Mouse (Mus musculus) frontal cortex, postnatal 25 days (tissue): ENCODE results near the gene Cdr2l.

ENCODE experiments used
- DNase-seq, 2 experiments: peaks; one replicate each; pipeline ENCODE4 v3.0.0; 2022; ENCODE audit warnings: low spot score in 2 of 2

Cdr2l gene

GRCm38 (mm10) chr11:115381743-115382539 lies at the start of gene Cdr2l:
Gene Cdr2l, plus strand, starts transcription at chr11:115381916.
- DNase-seq = peak; percentile 65 to 78

GRCm38 (mm10) chr11:115334531-115334930 lies 47.2 kb upstream of the Cdr2l start, which contains the start of gene Otop3:
Gene Otop3, plus strand, starts transcription at chr11:115334731.
- no peak for DNase-seq

- DNase-seq = no peak
These were observed 46.5 kb upstream of the Cdr2l start for GRCm38 (mm10) chr11:115335223-115335622.

GRCm38 (mm10) chr11:115336115-115336514 lies 45.6 kb upstream of the Cdr2l start:
- no peak for DNase-seq

GRCm38 (mm10) chr11:115337350-115337749 lies 44.4 kb upstream of the Cdr2l start:
- no peak for DNase-seq

- no peak for DNase-seq
These were observed 43.9 kb upstream of the Cdr2l start for GRCm38 (mm10) chr11:115337826-115338225.

- no peak for DNase-seq
These were observed 40.5 kb upstream of the Cdr2l start for GRCm38 (mm10) chr11:115341246-115341645.

GRCm38 (mm10) chr11:115341866-115342265 lies 39.9 kb upstream of the Cdr2l start:
- no peak for DNase-seq

GRCm38 (mm10) chr11:115344967-115345366 lies 36.7 kb upstream of the Cdr2l start:
- DNase-seq = no peak

- DNase-seq = no peak
These were observed 36.2 kb upstream of the Cdr2l start for GRCm38 (mm10) chr11:115345515-115345914.

- no peak for DNase-seq
These were observed 33.0 kb upstream of the Cdr2l start for GRCm38 (mm10) chr11:115348681-115349248.

- no peak for DNase-seq
These were observed 31.7 kb upstream of the Cdr2l start for GRCm38 (mm10) chr11:115349976-115350375.

- no peak for DNase-seq
These were observed 28.3 kb upstream of the Cdr2l start for GRCm38 (mm10) chr11:115353375-115353774.

- DNase-seq = no peak
These were observed 27.5 kb upstream of the Cdr2l start for GRCm38 (mm10) chr11:115354183-115354582.

- peak; percentile 53 to 66 for DNase-seq
These were observed 23.2 kb upstream of the Cdr2l start for GRCm38 (mm10) chr11:115358468-115358867.

GRCm38 (mm10) chr11:115359293-115359692 lies 22.4 kb upstream of the Cdr2l start:
- no peak for DNase-seq

GRCm38 (mm10) chr11:115359726-115360125 lies 22.0 kb upstream of the Cdr2l start:
- DNase-seq = no peak

GRCm38 (mm10) chr11:115364136-115364535 lies 17.6 kb upstream of the Cdr2l start:
- no peak for DNase-seq

- no peak for DNase-seq
These were observed 15.5 kb upstream of the Cdr2l start for GRCm38 (mm10) chr11:115366039-115366705.

- peak in 1 of 2 experiments; percentile 41 for DNase-seq
These were observed 14.9 kb upstream of the Cdr2l start for GRCm38 (mm10) chr11:115366706-115367394.

- peak; percentile 65 to 76 for DNase-seq
These were observed 14.2 kb upstream of the Cdr2l start, which contains the start of gene Hid1 for GRCm38 (mm10) chr11:115367395-115367944. Gene Hid1, minus strand, starts transcription at chr11:115367756.

- no peak for DNase-seq
These were observed 11.3 kb upstream of the Cdr2l start for GRCm38 (mm10) chr11:115370368-115370767.
